Mouse (Mus musculus) T-cell, adult 2 months (primary cell): ENCODE measurements around the gene Rnf213.
"Not testable (repeated sequence)": the region's sequence is repeated elsewhere in the genome, so short reads cannot be mapped to it uniquely, and the experiment has no call there.

ENCODE experiments used
- DNase-seq: peaks from one replicate; pipeline ENCODE4 v3.0.0; 2022; ENCODE audit warnings: low spot score

The Rnf213 gene

GRCm38 (mm10) chr11:119392800-119393482 lies at the start of gene Rnf213:
TSS of gene Rnf213 (plus strand) at chr11:119393100.
- peak; percentile 74 for DNase-seq

GRCm38 (mm10) chr11:119344178-119344577 lies 48.7 kb upstream of the Rnf213 start:
- no peak for DNase-seq

GRCm38 (mm10) chr11:119344865-119345264 lies 48.0 kb upstream of the Rnf213 start:
- DNase-seq, result no peak

- DNase-seq, result no peak
Observed at GRCm38 (mm10) chr11:119347125-119347524, 45.8 kb upstream of the Rnf213 start.

- peak; percentile 22 for DNase-seq
Observed at GRCm38 (mm10) chr11:119352113-119352512, 40.8 kb upstream of the Rnf213 start.

GRCm38 (mm10) chr11:119353946-119354345 lies 39.0 kb upstream of the Rnf213 start:
- no peak for DNase-seq

- peak; percentile 58 for DNase-seq
Observed at GRCm38 (mm10) chr11:119354798-119355442, 38.0 kb upstream of the Rnf213 start.

- DNase-seq, result peak; percentile 58
Observed at GRCm38 (mm10) chr11:119355443-119356385, 37.2 kb upstream of the Rnf213 start, which contains the start of the genes Sgsh and Slc26a11. TSS of gene Sgsh (minus strand) at chr11:119355536. TSS of gene Slc26a11 (plus strand) at chr11:119355557.

- DNase-seq, result no peak
Observed at GRCm38 (mm10) chr11:119359089-119359488, 33.8 kb upstream of the Rnf213 start.

- no peak for DNase-seq
Observed at GRCm38 (mm10) chr11:119362769-119363533, 29.9 kb upstream of the Rnf213 start.

GRCm38 (mm10) chr11:119363534-119364145 lies 29.3 kb upstream of the Rnf213 start:
- peak; percentile 72 for DNase-seq

GRCm38 (mm10) chr11:119375425-119375824 lies 17.5 kb upstream of the Rnf213 start:
- no peak for DNase-seq

GRCm38 (mm10) chr11:119377326-119377725 lies 15.6 kb upstream of the Rnf213 start:
- DNase-seq, result no peak

- DNase-seq, result no peak
Observed at GRCm38 (mm10) chr11:119378551-119378950, 14.3 kb upstream of the Rnf213 start.

GRCm38 (mm10) chr11:119381631-119382337 lies 11.1 kb upstream of the Rnf213 start:
- no peak for DNase-seq

- DNase-seq, result no peak
Observed at GRCm38 (mm10) chr11:119382338-119382850, 10.5 kb upstream of the Rnf213 start.

GRCm38 (mm10) chr11:119384904-119385303 lies 8.0 kb upstream of the Rnf213 start:
- DNase-seq, result peak; percentile 83

- peak; percentile 35 for DNase-seq
Observed at GRCm38 (mm10) chr11:119386306-119386705, 6.6 kb upstream of the Rnf213 start.

GRCm38 (mm10) chr11:119387273-119387672 lies 5.6 kb upstream of the Rnf213 start:
- DNase-seq, result not testable (repeated sequence)

- no peak for DNase-seq
Observed at GRCm38 (mm10) chr11:119389851-119390270, 3.0 kb upstream of the Rnf213 start.
